Mouse (Mus musculus) intestine, postnatal 0 days (tissue): ENCODE measurements around the gene Agtpbp1. TPM values are rescaled to one million over a fixed set of nuclear protein-coding genes. Genes with fewer than 3 reads are reported as not detected.
A peak's percentile ranks its signal among the peaks of the same experiment; 100 is the strongest.

Source experiments
- ATAC-seq: fragments of 200-750 bp; cut with Nextera tagmentation; 2 replicates; pipeline ENCODE4 v1.8.0; 2017; ENCODE audit warnings: mild to moderate bottlenecking, moderate TSS enrichment, moderate library complexity
- H3K27ac ChIP-seq: fragments of 300-500 bp; sonication (generic); 2 replicates; pipeline ENCODE4 v1.5.1; 2014; ENCODE audit warnings: mild to moderate bottlenecking, low read depth, low read length, moderate library complexity
- H3K27me3 ChIP-seq: fragments of 300-500 bp; sonication (generic); replicated peaks from 2 replicates; pipeline ENCODE4 v1.6.1; 2014; ENCODE audit warnings: low read length, mixed read lengths; ENCODE audit not compliant: control insufficient read depth, insufficient read depth
- H3K36me3 ChIP-seq: fragments of 300-500 bp; sonication (generic); 2 replicates; pipeline ENCODE4 v1.6.1; 2014; ENCODE audit warnings: mild to moderate bottlenecking, moderate library complexity; ENCODE audit not compliant: control insufficient read depth, insufficient read depth
- H3K4me1 ChIP-seq: fragments of 300-500 bp; sonication (generic); replicated peaks from 2 replicates; pipeline ENCODE4 v1.6.1; 2014; ENCODE audit warnings: antibody characterized with exemption, low read length, mixed read lengths; ENCODE audit not compliant: control insufficient read depth, insufficient read depth
- H3K4me2 ChIP-seq: fragments of 300-500 bp; sonication (generic); replicated peaks from 2 replicates; pipeline ENCODE4 v1.6.1; 2014; ENCODE audit warnings: low read depth, mild to moderate bottlenecking, moderate library complexity
- H3K4me3 ChIP-seq: fragments of 300-500 bp; sonication (generic); 2 replicates; pipeline ENCODE4 v1.5.1; 2014; ENCODE audit warnings: low read depth, low read length
- H3K9ac ChIP-seq: fragments of 300-500 bp; sonication (generic); 2 replicates; pipeline ENCODE4 v1.6.1; 2014; ENCODE audit warnings: mild to moderate bottlenecking, low read depth, low read length
- H3K9me3 ChIP-seq: fragments of 300-500 bp; sonication (generic); 2 replicates; pipeline ENCODE4 v1.6.1; 2016; ENCODE audit warnings: mixed run types; ENCODE audit not compliant: control insufficient read depth
- CTCF ChIP-seq: sonication (generic); IDR thresholded peaks from 2 replicates; pipeline ENCODE4 v1.5.1; 2016; ENCODE audit warnings: low read depth, mild to moderate bottlenecking, control low read depth, antibody characterized with exemption, moderate library complexity
- WGBS: fragments of 180-500 bp; shearing (Covaris S2); extraction: QIAGEN DNeasy Blood & Tissue Kit; methylation state at CpG from one replicate; pipeline ENCODE4 v1.1.7; 2014; 5-methylcytosine and 5-hydroxymethylcytosine counted together
- polyA plus RNA-seq: library from polyadenylated mRNA; unstranded; fragments of >200 nt; fragmentation: Nextera tagmentation; extraction: Ambion mirVana; gene quantifications from 2 replicates; pipeline ENCODE4 v1.2.1, GENCODE M21; 2015

Agtpbp1 gene
- 7.3 TPM in 2 replicates for polyA plus RNA-seq

GRCm38 (mm10) chr13:59584947-59585647 is at the start of gene Agtpbp1, which contains the start of gene Naa35:
Gene Agtpbp1 (minus strand): TSS chr13:59585227.
Gene Naa35 (plus strand): TSS chr13:59585259.
- H3K9ac ChIP-seq = peak within 1 kb of the TSS; percentile 81
- H3K4me2 ChIP-seq = peak within 1 kb of the TSS; percentile 85
- TF ChIP-seq CTCF = no peak
- H3K36me3 ChIP-seq = no peaks in the 10 kb centered on the region; the same call in 1 of the 2 replicates
- peak within 1 kb of the TSS; percentile 87 for H3K4me3 ChIP-seq
- H3K4me1 ChIP-seq = 0 out of 2 replicates have a peak, but pooled peaks cover 3% of the 10 kb centered on the region
- peak within 1 kb of the TSS; percentile 84 for H3K27ac ChIP-seq
- under 1% methylated on average over 72 of the region's 83 CpGs for WGBS
- H3K27me3 ChIP-seq = no peaks in the 10 kb centered on the region
- no peaks in the 10 kb centered on the region for H3K9me3 ChIP-seq
- peak; percentile 99 for ATAC-seq

GRCm38 (mm10) chr13:59634637-59635036 is 49.6 kb upstream of the Agtpbp1 start:
- ATAC-seq = no peak
- Histone ChIP-seq H3K36me3 (peaks cover 77% of the 10 kb centered on the region), H3K27ac (no peak overlapping the region), H3K9me3 (no peaks in the 10 kb centered on the region), H3K27me3 (no peaks in the 10 kb centered on the region), H3K4me2 (no peak overlapping the region), H3K4me1 (no peaks in the 10 kb centered on the region), H3K9ac (no peak overlapping the region), H3K4me3 (no peak overlapping the region)
- 66% methylated on average over 5 of the region's 5 CpGs for WGBS
- peak; percentile 42 for TF ChIP-seq CTCF

- WGBS = 95% methylated on average over 7 of the region's 7 CpGs
- H3K4me3 ChIP-seq = no peak overlapping the region
- ATAC-seq = no peak
- no peak overlapping the region for H3K4me2 ChIP-seq
- H3K4me1 ChIP-seq = no peaks in the 10 kb centered on the region
- H3K9ac ChIP-seq = no peak overlapping the region
- no peaks in the 10 kb centered on the region for H3K9me3 ChIP-seq
- no peak overlapping the region for H3K27ac ChIP-seq
- no peak for TF ChIP-seq CTCF
- peaks cover 67% of the 10 kb centered on the region for H3K36me3 ChIP-seq
- no peaks in the 10 kb centered on the region for H3K27me3 ChIP-seq
These were observed 41.7 kb upstream of the Agtpbp1 start for GRCm38 (mm10) chr13:59626739-59627138.

DNA sequence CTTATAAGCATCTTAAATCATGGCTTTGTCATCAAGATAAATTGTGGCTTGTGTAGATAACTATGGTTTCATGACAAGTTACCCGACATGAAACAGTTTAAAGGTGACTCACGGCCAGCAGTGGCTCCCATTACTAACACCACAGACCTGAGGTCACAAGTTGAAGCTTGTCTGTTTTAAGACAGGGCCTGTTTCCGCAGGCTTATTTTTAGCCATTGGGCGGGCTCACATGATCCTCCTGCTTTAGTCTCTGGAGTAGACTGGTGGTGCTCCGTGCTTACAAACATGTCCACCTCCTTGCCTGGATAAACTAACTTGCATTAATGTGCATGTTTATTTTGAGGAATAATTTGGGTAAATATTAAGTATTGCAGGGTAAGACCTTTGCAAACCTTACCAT is 39.9 kb upstream of the Agtpbp1 start:
- Histone ChIP-seq H3K4me2 (no peak overlapping the region), H3K27ac (no peak overlapping the region), H3K4me1 (no peaks in the 10 kb centered on the region), H3K4me3 (no peak overlapping the region), H3K9me3 (no peaks in the 10 kb centered on the region), H3K27me3 (no peaks in the 10 kb centered on the region), H3K9ac (no peak overlapping the region), H3K36me3 (peaks cover 54% of the 10 kb centered on the region)
- 73% methylated on average over 5 of the region's 5 CpGs for WGBS
- ATAC-seq = no peak
- no peak for TF ChIP-seq CTCF

DNA sequence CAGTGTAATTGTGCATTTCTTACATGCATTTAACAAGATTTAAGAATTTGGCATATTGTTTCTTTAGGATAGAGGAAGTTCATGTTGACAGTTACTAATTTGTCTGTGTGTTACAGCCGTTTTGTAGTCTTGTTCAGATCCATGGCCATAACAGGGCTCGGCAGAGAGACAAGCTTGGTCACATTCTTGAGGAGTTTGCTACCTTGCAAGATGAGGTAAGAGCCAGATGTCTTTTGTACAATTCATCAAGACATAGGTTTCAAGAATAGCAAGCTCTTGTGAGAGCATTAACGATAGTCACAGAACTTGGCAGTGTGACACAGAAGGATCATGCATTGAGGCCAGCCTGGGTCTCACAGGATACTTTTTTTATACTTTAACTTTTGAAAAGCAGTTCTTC is 39.4 kb upstream of the Agtpbp1 start:
- ATAC-seq = no peak
- no peaks in the 10 kb centered on the region for H3K9me3 ChIP-seq
- no peaks in the 10 kb centered on the region for H3K4me1 ChIP-seq
- TF ChIP-seq CTCF = no peak
- WGBS = 72% methylated on average over 3 of the region's 3 CpGs
- H3K27me3 ChIP-seq = no peaks in the 10 kb centered on the region
- H3K9ac ChIP-seq = no peak overlapping the region
- no peak overlapping the region for H3K4me2 ChIP-seq
- no peak overlapping the region for H3K27ac ChIP-seq
- peaks cover 49% of the 10 kb centered on the region for H3K36me3 ChIP-seq
- no peak overlapping the region for H3K4me3 ChIP-seq

- no peak overlapping the region for H3K27ac ChIP-seq
- H3K4me1 ChIP-seq = no peaks in the 10 kb centered on the region
- no peaks in the 10 kb centered on the region for H3K27me3 ChIP-seq
- H3K36me3 ChIP-seq = peaks cover 46% of the 10 kb centered on the region
- ATAC-seq = no peak
- no peak overlapping the region for H3K9ac ChIP-seq
- WGBS = 88% methylated on average over 7 of the region's 7 CpGs
- H3K4me2 ChIP-seq = no peak overlapping the region
- H3K4me3 ChIP-seq = no peak overlapping the region
- H3K9me3 ChIP-seq = no peaks in the 10 kb centered on the region
- TF ChIP-seq CTCF = no peak
These were observed 36.8 kb upstream of the Agtpbp1 start for GRCm38 (mm10) chr13:59621643-59622489.
